Mouse (Mus musculus) gastrocnemius, adult 18-20 months (tissue): ENCODE results near the gene Fam174b. TPM values are rescaled to one million over a fixed set of nuclear protein-coding genes. Genes with fewer than 3 reads are reported as not detected.

ENCODE experiments used
- DNase-seq: peaks from one replicate; pipeline ENCODE4 v3.0.0; 2021; ENCODE audit warnings: low spot score
- microRNA-seq: library from miRNA; unstranded; fragments of <30 nt; microRNA quantifications from one replicate; pipeline ENCODE4 v1.2.0, GENCODE M21; 2021
- total RNA-seq, 2 experiments: library from RNA; stranded (reverse); gene quantifications; 2 replicates each; pipeline ENCODE4 v1.2.3; 2021

The Fam174b gene
- total RNA-seq, 2 experiments from 2014 or later: 2.0 to 2.3 TPM

GRCm38 (mm10) chr7:73811439-73811838 lies 71.3 kb downstream of the Fam174b start:
- no peak for DNase-seq

GRCm38 (mm10) chr7:73812176-73812575 lies 72.1 kb downstream of the Fam174b start:
- DNase-seq: no peak

GRCm38 (mm10) chr7:73813887-73814286 lies 73.8 kb downstream of the Fam174b start:
- no peak for DNase-seq

GRCm38 (mm10) chr7:73814454-73814853 lies 74.4 kb downstream of the Fam174b start:
- no peak for DNase-seq

- no peak for DNase-seq
Observed at GRCm38 (mm10) chr7:73816255-73816996, 76.3 kb downstream of the Fam174b start.

- DNase-seq: no peak
Observed at GRCm38 (mm10) chr7:73819366-73819765, 79.3 kb downstream of the Fam174b start.

Small RNA genes lying within 50 kb of the gene (microRNA-seq; reads per million reads assigned to microRNA genes)
- not detected for gene Mir7234

Other genes starting within 250 kb of the Fam174b start
- gene Chd2, start 198.5 kb upstream of the Fam174b start, total RNA-seq: 10 to 100 TPM; 29.8 to 39.6 TPM